Mouse (Mus musculus) bone marrow, adult 2 months (tissue): Measurements from ENCODE around the gene Gsta4.

ENCODE experiments used
- CTCF ChIP-seq: fragments of 200-500 bp; IDR thresholded peaks from 2 replicates; pipeline ENCODE4 v1.5.1; 2011; ENCODE audit warnings: low read length, control low read depth; ENCODE audit not compliant: control insufficient read depth, insufficient read depth
- POLR2A ChIP-seq: fragments of 200-500 bp; IDR thresholded peaks from 2 replicates; pipeline ENCODE4 v1.6.1; 2011; ENCODE audit warnings: low read depth, mild to moderate bottlenecking, control low read depth, low read length, borderline replicate concordance; ENCODE audit not compliant: control insufficient read depth

- TF ChIP-seq POLR2A: no peak
- TF ChIP-seq CTCF: no peak
Measured at GRCm38 (mm10) chr9:78165454-78165853, 17.1 kb upstream of the Gsta4 start.
